Mouse (Mus musculus): ENCODE data around the gene Pramel7. TPM values are rescaled to one million over a fixed set of nuclear protein-coding genes. Genes with fewer than 3 reads are reported as not detected.
"Not testable (repeated sequence)": the region's sequence is repeated elsewhere in the genome, so short reads cannot be mapped to it uniquely, and the experiment has no call there.

Pramel7 gene
- total RNA-seq (2017) = not detected in 2 replicates

GRCm38 (mm10) chr2:87496993-87497392 is at the start of gene Pramel7:
Pramel7 (minus strand) TSS chr2:87497093.
- not testable (repeated sequence) for ATAC-seq (replicated peaks in 1 of 2; ENCODE audit: insufficient read depth in 1 of 2, low FRiP score in 2 of 2, low TSS enrichment in 1 of 2, low read depth in 1 of 2, poor library complexity in 2 of 2, severe bottlenecking in 2 of 2)

- ATAC-seq (replicated peaks in 1 of 2; ENCODE audit: insufficient read depth in 1 of 2, low FRiP score in 2 of 2, low TSS enrichment in 1 of 2, low read depth in 1 of 2, poor library complexity in 2 of 2, severe bottlenecking in 2 of 2) = no peak
Observed at GRCm38 (mm10) chr2:87545442-87545841, 48.5 kb upstream of the Pramel7 start, which contains the start of gene Olfr1128. Olfr1128 (minus strand) TSS chr2:87545542.

GRCm38 (mm10) chr2:87534826-87535225 is 37.9 kb upstream of the Pramel7 start:
- ATAC-seq (replicated peaks in 1 of 2; ENCODE audit: insufficient read depth in 1 of 2, low FRiP score in 2 of 2, low TSS enrichment in 1 of 2, low read depth in 1 of 2, poor library complexity in 2 of 2, severe bottlenecking in 2 of 2) = no peak

- no peak for ATAC-seq (replicated peaks in 1 of 2; ENCODE audit: insufficient read depth in 1 of 2, low FRiP score in 2 of 2, low TSS enrichment in 1 of 2, low read depth in 1 of 2, poor library complexity in 2 of 2, severe bottlenecking in 2 of 2)
Observed at GRCm38 (mm10) chr2:87531496-87531895, 34.6 kb upstream of the Pramel7 start, which contains the start of gene Olfr153. Olfr153 (plus strand) TSS chr2:87531796.

GRCm38 (mm10) chr2:87525899-87526616 is 29.2 kb upstream of the Pramel7 start:
- ATAC-seq (replicated peaks in 1 of 2; ENCODE audit: insufficient read depth in 1 of 2, low FRiP score in 2 of 2, low TSS enrichment in 1 of 2, low read depth in 1 of 2, poor library complexity in 2 of 2, severe bottlenecking in 2 of 2) = not testable (repeated sequence)

- no peak for ATAC-seq (replicated peaks in 1 of 2; ENCODE audit: insufficient read depth in 1 of 2, low FRiP score in 2 of 2, low TSS enrichment in 1 of 2, low read depth in 1 of 2, poor library complexity in 2 of 2, severe bottlenecking in 2 of 2)
Observed at GRCm38 (mm10) chr2:87520651-87521050, 23.8 kb upstream of the Pramel7 start.

- ATAC-seq (replicated peaks in 1 of 2; ENCODE audit: insufficient read depth in 1 of 2, low FRiP score in 2 of 2, low TSS enrichment in 1 of 2, low read depth in 1 of 2, poor library complexity in 2 of 2, severe bottlenecking in 2 of 2) = no peak
Observed at GRCm38 (mm10) chr2:87516581-87516980, 19.7 kb upstream of the Pramel7 start.

- ATAC-seq (replicated peaks in 1 of 2; ENCODE audit: insufficient read depth in 1 of 2, low FRiP score in 2 of 2, low TSS enrichment in 1 of 2, low read depth in 1 of 2, poor library complexity in 2 of 2, severe bottlenecking in 2 of 2) = no peak
Observed at GRCm38 (mm10) chr2:87515457-87516060, 18.7 kb upstream of the Pramel7 start.

GRCm38 (mm10) chr2:87515046-87515445 is 18.2 kb upstream of the Pramel7 start:
- ATAC-seq (replicated peaks in 1 of 2; ENCODE audit: insufficient read depth in 1 of 2, low FRiP score in 2 of 2, low TSS enrichment in 1 of 2, low read depth in 1 of 2, poor library complexity in 2 of 2, severe bottlenecking in 2 of 2) = no peak

- no peak for ATAC-seq (replicated peaks in 1 of 2; ENCODE audit: insufficient read depth in 1 of 2, low FRiP score in 2 of 2, low TSS enrichment in 1 of 2, low read depth in 1 of 2, poor library complexity in 2 of 2, severe bottlenecking in 2 of 2)
Observed at GRCm38 (mm10) chr2:87506265-87506664, 9.4 kb upstream of the Pramel7 start, which contains the start of gene Pramel6. Pramel6 (plus strand) TSS chr2:87506565.

- no peak for ATAC-seq (replicated peaks in 1 of 2; ENCODE audit: insufficient read depth in 1 of 2, low FRiP score in 2 of 2, low TSS enrichment in 1 of 2, low read depth in 1 of 2, poor library complexity in 2 of 2, severe bottlenecking in 2 of 2)
Observed at GRCm38 (mm10) chr2:87482276-87482675, 14.6 kb downstream of the Pramel7 start.

- ATAC-seq (replicated peaks in 1 of 2; ENCODE audit: insufficient read depth in 1 of 2, low FRiP score in 2 of 2, low TSS enrichment in 1 of 2, low read depth in 1 of 2, poor library complexity in 2 of 2, severe bottlenecking in 2 of 2) = no peak
Observed at GRCm38 (mm10) chr2:87481158-87481557, 15.7 kb downstream of the Pramel7 start.

GRCm38 (mm10) chr2:87480207-87480606 is 16.7 kb downstream of the Pramel7 start:
- no peak for ATAC-seq (replicated peaks in 1 of 2; ENCODE audit: insufficient read depth in 1 of 2, low FRiP score in 2 of 2, low TSS enrichment in 1 of 2, low read depth in 1 of 2, poor library complexity in 2 of 2, severe bottlenecking in 2 of 2)

- ATAC-seq (replicated peaks in 1 of 2; ENCODE audit: insufficient read depth in 1 of 2, low FRiP score in 2 of 2, low TSS enrichment in 1 of 2, low read depth in 1 of 2, poor library complexity in 2 of 2, severe bottlenecking in 2 of 2) = no peak
Observed at GRCm38 (mm10) chr2:87461769-87462168, 35.1 kb downstream of the Pramel7 start.

- no peak for ATAC-seq (replicated peaks in 1 of 2; ENCODE audit: insufficient read depth in 1 of 2, low FRiP score in 2 of 2, low TSS enrichment in 1 of 2, low read depth in 1 of 2, poor library complexity in 2 of 2, severe bottlenecking in 2 of 2)
Observed at GRCm38 (mm10) chr2:87453662-87454061, 43.2 kb downstream of the Pramel7 start, which contains the start of gene Olfr1126. Olfr1126 (plus strand) TSS chr2:87453962.

Measured in hematopoietic stem cell, adult 5-6 weeks (primary cell).